Mouse (Mus musculus) intestine, embryonic 14.5 days (tissue): ENCODE measurements around the gene Hist2h3c1. TPM values are rescaled to one million over a fixed set of nuclear protein-coding genes. Genes with fewer than 3 reads are reported as not detected.
A peak's percentile ranks its signal among the peaks of the same experiment; 100 is the strongest.

Source experiments
- ATAC-seq: fragments of 200-750 bp; cut with Nextera tagmentation; replicated peaks from 2 replicates; pipeline ENCODE4 v1.8.0; 2017; ENCODE audit warnings: low read depth, moderate number of reproducible peaks, moderate TSS enrichment, moderate library complexity; ENCODE audit not compliant: low FRiP score, low TSS enrichment
- DNase-seq: peaks from one replicate; pipeline ENCODE4 v3.0.0-alpha.2; 2018; ENCODE audit warnings: low spot score
- H3K27ac ChIP-seq: fragments of 300-500 bp; sonication (generic); 2 replicates; pipeline ENCODE4 v1.5.1; 2014; ENCODE audit warnings: low read depth, mild to moderate bottlenecking, control low read depth
- H3K27me3 ChIP-seq: fragments of 300-500 bp; sonication (generic); replicated peaks from 2 replicates; pipeline ENCODE4 v1.6.1; 2014; ENCODE audit warnings: low read length, control low read depth; ENCODE audit not compliant: control insufficient read depth, insufficient read depth
- H3K36me3 ChIP-seq: fragments of 300-500 bp; sonication (generic); 2 replicates; pipeline ENCODE4 v1.6.1; 2014; ENCODE audit warnings: low read length, control low read depth; ENCODE audit not compliant: control insufficient read depth, insufficient read depth
- H3K4me1 ChIP-seq: fragments of 300-500 bp; sonication (generic); replicated peaks from 2 replicates; pipeline ENCODE4 v1.6.1; 2014; ENCODE audit warnings: low read length, control low read depth, mixed read lengths; ENCODE audit not compliant: control insufficient read depth, insufficient read depth
- H3K4me2 ChIP-seq: fragments of 300-500 bp; sonication (generic); 2 replicates; pipeline ENCODE4 v1.6.1; 2014; ENCODE audit warnings: low read length
- H3K4me3 ChIP-seq: fragments of 300-500 bp; sonication (generic); 2 replicates; pipeline ENCODE4 v1.5.1; 2014; ENCODE audit warnings: low read depth, low read length, control low read depth, mixed read lengths
- H3K9ac ChIP-seq: fragments of 300-500 bp; sonication (generic); 2 replicates; pipeline ENCODE4 v1.6.1; 2014; ENCODE audit warnings: mild to moderate bottlenecking, low read length
- H3K9me3 ChIP-seq: fragments of 300-500 bp; sonication (generic); 2 replicates; pipeline ENCODE4 v1.6.1; 2016; ENCODE audit warnings: low read length, control low read depth; ENCODE audit not compliant: control insufficient read depth
- WGBS: fragments of 180-500 bp; shearing (Covaris S2); extraction: QIAGEN DNeasy Blood & Tissue Kit; methylation state at CpG from one replicate; pipeline ENCODE4 v1.1.7; 2014; 5-methylcytosine and 5-hydroxymethylcytosine counted together
- polyA plus RNA-seq: library from polyadenylated mRNA; unstranded; fragments of >200 nt; fragmentation: Nextera tagmentation; extraction: Ambion mirVana; gene quantifications from 2 replicates; pipeline ENCODE4 v1.2.1, GENCODE M21; 2014

The Hist2h3c1 gene
- polyA plus RNA-seq, 1 experiment from 2014 or later = 2.0 TPM

DNA sequence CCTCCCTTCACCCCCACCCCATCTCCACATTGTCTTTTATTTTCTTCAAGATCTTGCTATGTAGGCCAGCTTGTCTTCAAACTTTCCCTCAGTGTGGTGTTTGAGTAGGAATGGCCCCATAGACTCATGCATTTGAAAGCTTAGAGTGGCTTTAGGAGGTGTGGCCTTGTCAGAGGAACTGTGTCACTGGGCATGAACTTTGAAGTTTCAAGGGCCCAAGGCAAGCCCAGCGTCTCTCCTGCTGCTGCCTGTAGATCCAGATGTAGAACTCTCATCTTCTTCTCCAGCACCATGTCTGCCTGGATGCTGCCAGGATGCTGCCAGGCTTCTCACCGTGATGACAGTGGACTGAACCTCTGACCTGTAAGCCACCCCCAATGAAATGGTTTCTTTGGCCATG is 17.7 kb upstream of the Hist2h3c1 start:
- ATAC-seq = no peak
- Histone ChIP-seq H3K9ac (no peak overlapping the region), H3K4me1 (no peaks in the 10 kb centered on the region), H3K36me3 (no peaks in the 10 kb centered on the region), H3K27me3 (no peaks in the 10 kb centered on the region), H3K27ac (no peak overlapping the region), H3K9me3 (no peaks in the 10 kb centered on the region), H3K4me3 (no peak overlapping the region), H3K4me2 (no peak overlapping the region)
- no peak for DNase-seq
- WGBS = 64% methylated on average over 2 of the region's 2 CpGs

DNA sequence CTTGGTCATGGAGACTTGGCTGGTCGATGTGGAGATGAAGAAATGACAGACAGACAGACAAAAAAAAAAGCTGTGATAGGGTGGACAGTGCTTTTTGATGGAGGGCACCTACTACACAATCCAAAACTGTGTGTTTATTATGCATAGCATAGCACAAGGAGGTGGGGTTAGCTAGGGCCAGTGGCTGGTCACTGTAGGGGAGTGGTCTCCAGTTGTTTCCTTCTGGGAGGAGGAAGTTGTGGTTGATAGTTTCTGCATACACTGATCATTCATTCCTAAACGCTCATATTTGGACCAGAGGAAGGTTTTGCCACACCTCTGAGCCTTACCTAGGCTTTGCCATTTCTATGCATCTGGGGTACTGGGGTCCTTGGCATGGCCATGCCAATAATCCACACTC is 16.1 kb upstream of the Hist2h3c1 start:
- H3K27ac ChIP-seq = no peak overlapping the region
- no peaks in the 10 kb centered on the region for H3K4me1 ChIP-seq
- H3K4me2 ChIP-seq = no peak overlapping the region
- no peaks in the 10 kb centered on the region for H3K27me3 ChIP-seq
- H3K9me3 ChIP-seq = no peaks in the 10 kb centered on the region
- DNase-seq = no peak
- H3K36me3 ChIP-seq = no peaks in the 10 kb centered on the region
- no peak for ATAC-seq
- WGBS = 87% methylated on average over 2 of the region's 2 CpGs
- H3K9ac ChIP-seq = no peak overlapping the region
- no peak overlapping the region for H3K4me3 ChIP-seq

DNA sequence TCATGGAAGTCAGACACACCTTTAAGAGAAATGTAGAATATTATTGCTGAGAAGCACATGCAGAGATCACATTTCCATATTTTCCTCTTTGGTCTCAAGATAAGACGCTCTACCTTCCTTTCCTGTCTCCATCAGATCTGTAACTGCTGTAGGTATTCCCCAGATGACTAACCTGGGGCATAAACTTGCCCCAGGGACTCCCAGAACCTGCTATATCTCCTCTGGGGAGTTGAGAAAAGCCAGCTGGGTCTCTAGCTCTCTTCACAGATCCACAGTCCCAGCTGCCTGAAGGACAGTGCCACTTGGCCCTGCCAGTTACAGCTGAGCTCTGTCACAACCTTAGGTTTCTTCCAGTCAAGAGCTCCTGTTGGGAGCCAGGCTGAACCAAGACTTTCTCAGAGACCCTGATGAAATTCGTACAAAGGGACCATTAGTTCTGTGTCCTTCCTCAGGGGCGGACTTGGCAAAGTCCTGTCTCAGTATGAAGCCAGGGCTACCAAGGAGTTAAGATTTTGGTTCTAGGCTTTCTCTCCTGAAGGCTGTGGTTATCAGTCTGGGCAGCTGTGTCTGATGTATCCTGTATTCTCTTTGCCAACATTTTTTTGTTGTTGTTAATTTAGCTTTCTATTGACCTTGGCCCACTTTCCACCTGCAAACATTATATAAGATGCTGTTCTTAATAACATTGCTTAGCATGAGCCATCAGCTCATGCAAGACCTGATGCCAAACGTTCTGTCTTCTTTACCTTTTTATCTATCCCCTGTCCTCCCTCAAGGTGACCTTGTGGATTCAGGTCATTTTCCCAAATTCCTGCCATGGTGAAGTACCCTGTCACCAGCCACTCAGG is 15.4 kb upstream of the Hist2h3c1 start:
- Histone ChIP-seq H3K27me3 (no peaks in the 10 kb centered on the region), H3K4me1 (no peaks in the 10 kb centered on the region), H3K27ac (no peak overlapping the region), H3K4me3 (no peak overlapping the region), H3K4me2 (no peak overlapping the region), H3K36me3 (no peaks in the 10 kb centered on the region), H3K9ac (no peak overlapping the region), H3K9me3 (no peaks in the 10 kb centered on the region)
- 71% methylated on average over 4 of the region's 4 CpGs for WGBS
- DNase-seq (no peak), ATAC-seq (no peak)

DNA sequence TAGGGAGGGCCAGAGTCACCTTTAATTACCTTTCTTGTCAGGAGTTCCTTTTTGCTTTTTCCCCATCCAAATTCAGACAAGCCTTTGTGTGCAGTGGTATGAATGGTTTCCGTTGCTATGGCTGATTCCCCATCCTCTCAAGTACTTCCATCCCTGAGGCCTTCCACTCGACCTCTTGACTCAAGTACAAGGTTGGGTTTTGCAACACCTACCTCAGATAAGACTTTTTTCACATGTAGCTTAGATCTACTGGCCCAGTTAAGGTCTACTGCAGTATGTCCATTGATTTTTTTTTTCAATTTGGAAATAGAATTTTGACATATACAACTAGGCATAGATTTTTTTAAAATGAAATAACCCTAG is 14.7 kb upstream of the Hist2h3c1 start:
- ATAC-seq = no peak
- Histone ChIP-seq H3K27me3 (no peaks in the 10 kb centered on the region), H3K9me3 (no peaks in the 10 kb centered on the region), H3K27ac (no peak overlapping the region), H3K36me3 (no peaks in the 10 kb centered on the region), H3K9ac (no peak overlapping the region), H3K4me1 (no peaks in the 10 kb centered on the region), H3K4me3 (no peak overlapping the region), H3K4me2 (no peak overlapping the region)
- WGBS = 60% methylated on average over 2 of the region's 2 CpGs
- no peak for DNase-seq

DNA sequence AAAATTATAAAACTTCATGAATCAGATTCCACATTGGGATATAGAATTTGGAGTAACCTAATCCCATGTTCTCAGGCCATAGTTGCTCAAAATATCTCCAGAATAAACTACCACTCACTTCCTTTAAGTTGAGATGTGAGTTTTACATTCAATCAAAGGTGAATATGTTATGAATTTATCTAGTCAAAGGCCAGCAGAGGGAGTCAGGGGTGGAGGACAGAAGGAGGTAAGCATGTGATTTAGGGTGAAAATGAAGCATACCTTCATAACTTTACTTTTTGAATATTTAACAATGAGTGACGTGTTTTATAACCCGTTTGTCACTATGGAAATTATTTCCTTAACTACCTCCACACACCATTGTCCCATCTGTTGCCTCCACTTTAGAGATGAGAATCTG is 11.6 kb upstream of the Hist2h3c1 start:
- Histone ChIP-seq H3K27ac (no peak overlapping the region), H3K27me3 (no peaks in the 10 kb centered on the region), H3K36me3 (no peaks in the 10 kb centered on the region), H3K9ac (no peak overlapping the region), H3K4me2 (no peak overlapping the region), H3K4me3 (no peak overlapping the region), H3K9me3 (no peaks in the 10 kb centered on the region), H3K4me1 (peaks cover 7% of the 10 kb centered on the region; the same call in 1 of the 2 replicates)
- ATAC-seq (no peak), DNase-seq (no peak)
- WGBS = 81% methylated on average over 2 of the region's 2 CpGs

DNA sequence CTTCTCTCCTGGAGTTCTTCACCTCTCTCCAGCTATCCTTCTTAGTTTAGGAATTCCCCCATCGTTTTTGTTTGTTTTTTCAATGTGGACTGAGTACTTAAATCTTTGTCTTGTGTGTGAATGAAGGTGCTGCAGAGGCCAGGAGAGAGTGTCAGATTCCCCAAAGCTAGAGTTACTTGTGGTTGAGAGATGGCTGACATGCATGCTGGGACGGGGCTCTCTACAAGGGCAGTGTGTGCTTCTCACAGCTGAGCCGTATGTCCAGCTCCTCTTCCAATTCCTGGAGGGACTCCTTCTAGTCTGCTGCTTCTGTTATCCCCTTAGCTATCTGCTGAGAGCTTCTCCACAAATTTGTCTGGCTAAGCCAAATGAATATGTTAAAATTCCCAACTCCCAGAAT is 10.6 kb upstream of the Hist2h3c1 start:
- WGBS = 49% methylated on average over 3 of the region's 3 CpGs
- Histone ChIP-seq H3K27me3 (no peaks in the 10 kb centered on the region), H3K4me1 (peaks cover 10% of the 10 kb centered on the region), H3K36me3 (no peaks in the 10 kb centered on the region), H3K4me3 (no peak overlapping the region), H3K9ac (no peak overlapping the region), H3K9me3 (no peaks in the 10 kb centered on the region), H3K4me2 (no peak overlapping the region), H3K27ac (no peak overlapping the region)
- no peak for ATAC-seq
- DNase-seq = no peak

DNA sequence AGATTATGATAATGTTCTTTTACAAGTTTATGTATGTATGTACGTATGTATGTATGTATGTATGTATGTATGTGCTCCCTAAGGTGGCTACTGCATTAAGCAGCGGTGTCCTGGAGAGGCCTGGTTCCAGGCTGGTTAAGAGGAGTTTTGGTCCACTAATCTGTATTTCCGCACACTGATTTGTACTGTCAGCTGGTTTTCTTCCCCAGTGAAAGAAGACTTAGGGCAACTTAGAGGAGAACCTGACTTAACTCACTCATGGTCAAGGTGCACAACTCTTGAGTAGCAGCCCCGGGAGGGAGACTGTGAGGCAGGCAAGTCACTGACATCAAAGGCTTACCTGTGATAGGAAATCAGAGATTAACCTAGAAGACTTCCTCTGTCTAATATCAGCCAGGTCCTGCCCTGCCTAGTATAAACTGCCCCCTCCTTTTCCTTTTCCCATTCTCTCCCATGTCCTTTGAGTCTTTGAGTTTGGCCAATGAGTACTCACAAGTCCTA is 9.6 kb upstream of the Hist2h3c1 start:
- Histone ChIP-seq H3K27ac (peak overlapping the region; percentile 86; the same call in 1 of the 2 replicates), H3K9ac (peak overlapping the region; percentile 89), H3K4me2 (peak overlapping the region; percentile 58), H3K27me3 (no peaks in the 10 kb centered on the region), H3K9me3 (no peaks in the 10 kb centered on the region), H3K36me3 (no peaks in the 10 kb centered on the region), H3K4me1 (peaks cover 11% of the 10 kb centered on the region), H3K4me3 (peak overlapping the region; percentile 55)
- no peak for ATAC-seq
- 73% methylated on average over 4 of the region's 4 CpGs for WGBS
- peak; percentile 58 for DNase-seq

DNA sequence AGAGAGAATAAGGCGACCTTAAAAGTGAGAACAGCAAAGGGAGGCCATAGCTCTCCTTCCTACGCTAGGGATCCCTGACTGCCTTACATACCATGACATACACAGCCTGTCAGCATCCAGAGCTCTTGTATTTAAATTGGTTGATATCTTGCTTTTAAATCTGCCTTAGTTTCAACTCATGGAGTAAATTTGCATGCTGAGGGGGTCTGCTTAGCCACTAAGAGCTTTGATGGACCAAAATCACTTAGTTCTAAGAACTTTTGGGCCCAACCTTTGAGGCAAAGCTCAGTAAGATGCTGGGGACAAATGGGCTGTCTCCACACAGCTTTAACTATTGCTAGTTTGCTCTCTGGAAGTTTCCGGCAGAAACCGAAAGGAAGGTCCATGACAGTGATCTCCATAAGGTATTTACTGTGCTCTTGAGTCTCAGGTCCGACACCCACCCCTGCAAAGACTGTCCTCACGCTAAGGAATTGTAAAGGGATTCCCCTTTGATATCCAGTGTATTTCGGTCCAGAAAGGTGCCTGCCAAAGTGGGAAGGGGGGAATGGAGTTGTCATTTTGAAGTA is 9.1 kb upstream of the Hist2h3c1 start:
- no peak for ATAC-seq
- Histone ChIP-seq H3K9ac (peak overlapping the region; percentile 89), H3K4me1 (peaks cover 11% of the 10 kb centered on the region), H3K27ac (peak overlapping the region; percentile 86), H3K36me3 (no peaks in the 10 kb centered on the region), H3K27me3 (no peaks in the 10 kb centered on the region), H3K4me2 (peak overlapping the region; percentile 58), H3K4me3 (peak overlapping the region; percentile 55), H3K9me3 (no peaks in the 10 kb centered on the region)
- DNase-seq = peak; percentile 71
- 14% methylated on average over 7 of the region's 7 CpGs for WGBS
